Mouse (Mus musculus): ENCODE data around the gene Mrm2.

The Mrm2 gene

GRCm38 (mm10) chr5:140359930-140360674 is 28.4 kb upstream of the Mrm2 start:
- H3K27me3 ChIP-seq (ENCODE audit: control insufficient read depth, insufficient read depth, low read length, poor library complexity, severe bottlenecking) = no peaks in the 10 kb centered on the region
- peaks cover 29% of the 10 kb centered on the region for H3K36me3 ChIP-seq (ENCODE audit: control insufficient read depth, insufficient read depth, low read length, poor library complexity, severe bottlenecking)
- no peak for DNase-seq (ENCODE audit: low read depth, low spot score)

- H3K27me3 ChIP-seq (ENCODE audit: control insufficient read depth, insufficient read depth, low read length, poor library complexity, severe bottlenecking) = no peaks in the 10 kb centered on the region
- peaks cover 40% of the 10 kb centered on the region for H3K36me3 ChIP-seq (ENCODE audit: control insufficient read depth, insufficient read depth, low read length, poor library complexity, severe bottlenecking)
- no peak for DNase-seq (ENCODE audit: low read depth, low spot score)
Observed at GRCm38 (mm10) chr5:140357466-140357865, 25.8 kb upstream of the Mrm2 start.

- DNase-seq (ENCODE audit: low read depth, low spot score) = no peak
- H3K36me3 ChIP-seq (ENCODE audit: control insufficient read depth, insufficient read depth, low read length, poor library complexity, severe bottlenecking) = peaks cover 40% of the 10 kb centered on the region
Observed at GRCm38 (mm10) chr5:140355934-140356333, 24.2 kb upstream of the Mrm2 start.

GRCm38 (mm10) chr5:140352352-140352751 is 20.7 kb upstream of the Mrm2 start:
- no peak for DNase-seq (ENCODE audit: low read depth, low spot score)
- no peaks in the 10 kb centered on the region for H3K27me3 ChIP-seq (ENCODE audit: control insufficient read depth, insufficient read depth, low read length, poor library complexity, severe bottlenecking)
- peaks cover 28% of the 10 kb centered on the region for H3K36me3 ChIP-seq (ENCODE audit: control insufficient read depth, insufficient read depth, low read length, poor library complexity, severe bottlenecking)

More at GRCm38 (mm10) chr5:140355934-140356333, 24.2 kb upstream of the Mrm2 start:
- no peaks in the 10 kb centered on the region for H3K27me3 ChIP-seq (ENCODE audit: control insufficient read depth, insufficient read depth, low read length, poor library complexity, severe bottlenecking)

GRCm38 (mm10) chr5:140350731-140351497 is 19.2 kb upstream of the Mrm2 start:
- Histone ChIP-seq H3K27me3 (ENCODE audit: control insufficient read depth, insufficient read depth, low read length, poor library complexity, severe bottlenecking) (no peaks in the 10 kb centered on the region), H3K36me3 (ENCODE audit: control insufficient read depth, insufficient read depth, low read length, poor library complexity, severe bottlenecking) (peaks cover 35% of the 10 kb centered on the region)
- no peak for DNase-seq (ENCODE audit: low read depth, low spot score)

- Histone ChIP-seq H3K27me3 (ENCODE audit: control insufficient read depth, insufficient read depth, low read length, poor library complexity, severe bottlenecking) (no peaks in the 10 kb centered on the region), H3K36me3 (ENCODE audit: control insufficient read depth, insufficient read depth, low read length, poor library complexity, severe bottlenecking) (peaks cover 30% of the 10 kb centered on the region)
- no peak for DNase-seq (ENCODE audit: low read depth, low spot score)
Observed at GRCm38 (mm10) chr5:140349882-140350281, 18.2 kb upstream of the Mrm2 start.

GRCm38 (mm10) chr5:140346050-140346449 is 14.4 kb upstream of the Mrm2 start:
- no peak for DNase-seq (ENCODE audit: low read depth, low spot score)
- Histone ChIP-seq H3K36me3 (ENCODE audit: control insufficient read depth, insufficient read depth, low read length, poor library complexity, severe bottlenecking) (peaks cover 17% of the 10 kb centered on the region), H3K27me3 (ENCODE audit: control insufficient read depth, insufficient read depth, low read length, poor library complexity, severe bottlenecking) (no peaks in the 10 kb centered on the region)

- Histone ChIP-seq H3K36me3 (ENCODE audit: control insufficient read depth, insufficient read depth, low read length, poor library complexity, severe bottlenecking) (peaks cover 17% of the 10 kb centered on the region), H3K27me3 (ENCODE audit: control insufficient read depth, insufficient read depth, low read length, poor library complexity, severe bottlenecking) (no peaks in the 10 kb centered on the region)
- no peak for DNase-seq (ENCODE audit: low read depth, low spot score)
Observed at GRCm38 (mm10) chr5:140345244-140345643, 13.5 kb upstream of the Mrm2 start.

- Histone ChIP-seq H3K27me3 (ENCODE audit: control insufficient read depth, insufficient read depth, low read length, poor library complexity, severe bottlenecking) (no peaks in the 10 kb centered on the region), H3K36me3 (ENCODE audit: control insufficient read depth, insufficient read depth, low read length, poor library complexity, severe bottlenecking) (peaks cover 20% of the 10 kb centered on the region)
- no peak for DNase-seq (ENCODE audit: low read depth, low spot score)
Observed at GRCm38 (mm10) chr5:140342880-140343279, 11.2 kb upstream of the Mrm2 start.

- peaks cover 8% of the 10 kb centered on the region for H3K36me3 ChIP-seq (ENCODE audit: control insufficient read depth, insufficient read depth, low read length, poor library complexity, severe bottlenecking)
- no peaks in the 10 kb centered on the region for H3K27me3 ChIP-seq (ENCODE audit: control insufficient read depth, insufficient read depth, low read length, poor library complexity, severe bottlenecking)
- DNase-seq (ENCODE audit: low read depth, low spot score) = no peak
Observed at GRCm38 (mm10) chr5:140339836-140340235, 8.1 kb upstream of the Mrm2 start.

- DNase-seq (ENCODE audit: low read depth, low spot score) = peak; percentile 37
Observed at GRCm38 (mm10) chr5:140338779-140339178, 7.1 kb upstream of the Mrm2 start.

GRCm38 (mm10) chr5:140336680-140337079 is 5.0 kb upstream of the Mrm2 start:
- peak; percentile 71 for DNase-seq (ENCODE audit: low read depth, low spot score)
- H3K36me3 ChIP-seq (ENCODE audit: control insufficient read depth, insufficient read depth, low read length, poor library complexity, severe bottlenecking) = peaks cover 7% of the 10 kb centered on the region; the same call in 1 of the 2 replicates
- no peaks in the 10 kb centered on the region for H3K27me3 ChIP-seq (ENCODE audit: control insufficient read depth, insufficient read depth, low read length, poor library complexity, severe bottlenecking)

More at GRCm38 (mm10) chr5:140338779-140339178, 7.1 kb upstream of the Mrm2 start:
- no peaks in the 10 kb centered on the region for H3K27me3 ChIP-seq (ENCODE audit: control insufficient read depth, insufficient read depth, low read length, poor library complexity, severe bottlenecking)
- H3K36me3 ChIP-seq (ENCODE audit: control insufficient read depth, insufficient read depth, low read length, poor library complexity, severe bottlenecking) = peaks cover 8% of the 10 kb centered on the region

GRCm38 (mm10) chr5:140333631-140334030 is 1.9 kb upstream of the Mrm2 start:
- DNase-seq (ENCODE audit: low read depth, low spot score) = peak; percentile 71
- peaks cover 1% of the 10 kb centered on the region for H3K36me3 ChIP-seq (ENCODE audit: control insufficient read depth, insufficient read depth, low read length, poor library complexity, severe bottlenecking)
- no peaks in the 10 kb centered on the region for H3K27me3 ChIP-seq (ENCODE audit: control insufficient read depth, insufficient read depth, low read length, poor library complexity, severe bottlenecking)

- no peaks in the 10 kb centered on the region for H3K27me3 ChIP-seq (ENCODE audit: control insufficient read depth, insufficient read depth, low read length, poor library complexity, severe bottlenecking)
- no peaks in the 10 kb centered on the region; the same call in 1 of the 2 replicates for H3K36me3 ChIP-seq (ENCODE audit: control insufficient read depth, insufficient read depth, low read length, poor library complexity, severe bottlenecking)
- DNase-seq (ENCODE audit: low read depth, low spot score) = no peak
Observed at GRCm38 (mm10) chr5:140332519-140332918, 821 bp upstream of the Mrm2 start.

- no peak for DNase-seq (ENCODE audit: low read depth, low spot score)
- Histone ChIP-seq H3K36me3 (ENCODE audit: control insufficient read depth, insufficient read depth, low read length, poor library complexity, severe bottlenecking) (no peaks in the 10 kb centered on the region; the same call in 1 of the 2 replicates), H3K27me3 (ENCODE audit: control insufficient read depth, insufficient read depth, low read length, poor library complexity, severe bottlenecking) (no peaks in the 10 kb centered on the region)
Observed at GRCm38 (mm10) chr5:140324058-140324457, 7.6 kb downstream of the Mrm2 start.

Measured in splenic B cell, adult 2 months (primary cell).